Mouse (Mus musculus) T-helper 2 cell (primary cell): ENCODE results near the gene G6pc3.

Source experiments
- in situ Hi-C: fragments of 300-600 bp; cut with MboI, MseI; formaldehyde crosslinking; loops from one replicate; pipeline ENCODE4 v1.15.1; 2025; ENCODE audit warnings: high pct_unique_total_duplicates

The G6pc3 gene

DNA sequence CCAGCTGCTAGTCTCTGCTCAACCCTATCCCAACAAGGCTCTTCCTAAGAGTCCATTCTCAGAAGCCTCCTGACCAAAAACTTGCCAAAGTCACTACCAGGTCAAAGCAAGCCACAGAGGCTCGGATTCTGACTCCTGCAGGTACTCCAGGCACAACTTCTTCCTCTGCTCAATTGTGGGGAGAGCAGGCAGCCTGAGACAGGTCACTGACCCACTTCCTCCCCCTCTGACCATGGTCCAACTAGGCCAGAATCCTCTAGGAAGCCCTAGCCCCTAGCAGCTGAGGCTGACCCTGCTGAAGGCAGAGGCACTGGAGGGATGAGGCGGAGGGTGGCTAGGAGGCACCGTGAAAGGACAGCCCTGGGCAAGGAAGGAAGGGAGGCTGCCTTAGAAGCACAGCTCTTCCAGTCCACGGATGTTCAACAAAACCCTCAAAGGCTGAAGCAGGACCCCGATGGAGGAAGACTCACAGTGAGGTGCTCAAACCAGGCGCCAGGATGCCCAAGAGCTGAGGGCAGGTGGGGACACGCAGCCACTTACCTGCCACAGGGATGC lies 28.5 kb downstream of the G6pc3 start:
- in situ Hi-C loops: loop anchor here (10.0 kb wide), 1 partner anchor 1773 kb away; the partner anchor contains the start of genes Klhl10 and Nt5c3b

- in situ Hi-C loops: loop anchor here (10.0 kb wide), 1 partner anchor 1774 kb away; the partner anchor contains the start of genes Klhl10 and Nt5c3b
Measured at GRCm38 (mm10) chr11:102218783-102219182, 29.4 kb downstream of the G6pc3 start.

DNA sequence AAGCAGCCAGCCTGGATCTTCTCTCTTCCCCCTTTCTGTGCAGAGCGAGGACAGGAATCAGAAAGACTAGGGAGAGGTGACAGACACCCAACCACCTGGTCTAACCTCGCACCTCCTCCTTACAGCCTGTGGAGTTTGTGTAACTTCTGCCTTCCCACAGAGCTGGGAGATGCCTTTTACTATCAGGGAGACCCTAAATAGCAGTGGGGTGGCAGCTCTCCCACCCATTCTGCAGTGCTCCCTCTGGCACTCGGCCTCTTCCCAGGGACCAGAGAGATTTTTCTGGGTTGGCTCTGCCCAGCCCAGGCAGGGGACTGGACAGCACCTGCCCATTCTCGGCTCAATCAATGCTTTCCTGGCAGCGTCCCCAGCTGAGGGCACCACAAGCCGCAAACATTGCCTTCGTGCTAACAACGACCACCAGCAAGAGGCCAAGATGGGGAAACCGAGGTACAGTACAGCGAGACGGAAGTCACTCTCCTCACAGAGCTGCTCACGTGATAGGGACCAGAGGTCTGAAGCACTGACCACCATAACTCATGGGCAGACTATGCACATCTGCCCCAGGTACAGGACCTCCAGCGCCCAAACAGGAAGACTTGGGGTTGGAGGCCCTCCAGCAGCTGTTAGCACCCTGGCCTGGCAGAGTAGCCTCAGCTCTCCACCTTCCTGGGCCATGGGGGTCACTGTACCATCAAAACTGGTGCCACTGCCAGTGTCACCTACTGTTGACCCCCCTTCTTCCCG lies 30.0 kb downstream of the G6pc3 start:
- in situ Hi-C loops: loop anchor here (10.0 kb wide), 1 partner anchor 1775 kb away; the partner anchor contains the start of genes Klhl10 and Nt5c3b

DNA sequence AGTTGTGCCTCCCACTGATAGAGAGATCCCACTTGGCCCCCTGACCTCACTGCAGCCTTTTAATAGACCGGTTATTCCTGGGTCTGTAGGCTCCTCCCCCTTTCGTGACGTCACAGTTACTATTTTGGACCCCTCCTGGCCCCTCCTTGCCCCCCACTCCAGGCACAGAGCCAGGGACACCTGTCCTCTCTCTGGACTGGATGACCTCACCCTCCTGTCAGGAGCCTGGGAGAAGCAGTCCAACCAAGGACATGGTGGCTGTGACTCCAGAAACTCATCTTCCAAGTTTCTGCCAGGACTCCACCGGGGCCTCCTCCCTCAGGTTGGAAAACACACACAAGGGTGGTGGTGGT lies 30.6 kb downstream of the G6pc3 start:
- in situ Hi-C loops: loop anchor here (10.0 kb wide), 1 partner anchor 1775 kb away; the partner anchor contains the start of genes Klhl10 and Nt5c3b

DNA sequence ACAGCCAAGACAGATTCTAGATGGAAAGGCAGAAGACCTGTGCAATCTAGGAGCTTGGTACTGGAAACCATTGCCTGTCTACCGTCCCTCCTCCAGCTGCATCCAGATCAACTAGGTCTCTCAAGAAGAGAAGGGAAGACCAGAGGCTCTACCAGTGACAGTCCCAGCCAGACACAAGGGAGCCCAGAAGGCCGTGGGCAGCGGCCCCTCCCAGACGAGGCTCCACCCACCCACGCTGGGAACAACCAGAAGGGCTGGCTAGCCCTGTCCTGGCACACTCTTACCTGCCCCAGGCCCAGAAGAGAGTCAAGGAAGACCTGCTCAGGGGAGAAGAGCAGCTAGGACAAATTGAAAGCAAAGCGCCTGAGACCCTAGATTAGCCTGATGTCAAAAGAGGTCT lies 31.0 kb downstream of the G6pc3 start:
- in situ Hi-C loops: no loop called here

DNA sequence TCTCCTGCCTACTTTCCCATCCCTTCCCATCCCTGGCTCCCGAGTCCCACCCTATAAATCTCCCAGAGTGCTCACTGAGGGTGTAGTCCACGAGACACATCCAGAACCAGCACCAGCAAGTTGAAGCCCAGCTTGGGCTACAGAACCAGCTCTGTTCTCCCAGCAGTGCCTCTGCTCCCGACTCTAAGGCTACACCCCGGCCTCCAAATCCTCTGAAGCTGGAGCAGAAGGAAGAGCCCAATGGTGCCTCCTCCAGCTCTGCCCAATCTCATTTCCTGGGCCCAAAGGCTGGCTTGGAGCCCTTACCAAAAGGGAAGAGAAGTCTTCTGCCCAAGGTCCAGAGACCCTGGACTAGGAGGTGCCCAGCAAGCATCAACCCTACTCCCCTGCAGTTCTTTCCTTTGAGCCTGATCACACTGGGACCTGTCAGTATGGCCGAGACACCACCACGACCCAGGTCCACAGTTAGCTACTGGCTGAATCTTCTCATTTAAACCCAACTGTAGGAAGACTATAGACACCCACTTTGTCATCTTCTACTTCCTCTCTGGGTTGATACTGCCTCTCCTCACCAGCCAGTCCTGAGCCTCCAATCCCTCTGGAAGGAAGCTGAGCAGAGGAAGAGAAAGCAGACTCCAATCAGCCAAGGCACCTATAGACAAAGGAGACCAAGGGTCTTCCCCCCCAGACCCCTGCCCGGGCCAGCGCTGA lies 32.0 kb downstream of the G6pc3 start:
- in situ Hi-C loops: no loop called here

DNA sequence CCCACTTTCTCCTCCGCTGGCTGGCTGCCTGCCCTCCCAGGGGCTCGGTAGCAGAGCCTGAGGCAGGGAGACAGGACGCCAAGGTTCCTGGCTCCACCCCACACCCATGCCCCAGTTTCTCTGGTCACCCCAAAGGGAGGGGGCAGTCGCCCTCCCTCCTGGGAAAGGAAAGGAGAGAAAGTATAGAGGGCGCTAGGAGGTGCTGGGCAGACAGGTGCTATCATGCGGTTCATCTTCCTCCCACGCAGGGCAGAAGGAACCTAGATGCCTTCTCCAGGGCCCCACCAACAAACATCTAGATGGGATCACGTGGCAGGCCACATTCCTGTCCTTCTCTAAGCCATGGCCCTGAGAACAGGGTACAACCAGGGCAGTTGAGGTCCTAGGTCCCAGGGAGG lies 32.5 kb downstream of the G6pc3 start:
- in situ Hi-C loops: no loop called here

GRCm38 (mm10) chr11:102223166-102223565 lies 33.7 kb downstream of the G6pc3 start:
- in situ Hi-C loops: no loop called here

GRCm38 (mm10) chr11:102224686-102225085 lies 35.3 kb downstream of the G6pc3 start:
- in situ Hi-C loops: no loop called here

- in situ Hi-C loops: no loop called here
Measured at GRCm38 (mm10) chr11:102225221-102225620, 35.8 kb downstream of the G6pc3 start.

GRCm38 (mm10) chr11:102226067-102226978 lies 36.9 kb downstream of the G6pc3 start:
- in situ Hi-C loops: no loop called here

DNA sequence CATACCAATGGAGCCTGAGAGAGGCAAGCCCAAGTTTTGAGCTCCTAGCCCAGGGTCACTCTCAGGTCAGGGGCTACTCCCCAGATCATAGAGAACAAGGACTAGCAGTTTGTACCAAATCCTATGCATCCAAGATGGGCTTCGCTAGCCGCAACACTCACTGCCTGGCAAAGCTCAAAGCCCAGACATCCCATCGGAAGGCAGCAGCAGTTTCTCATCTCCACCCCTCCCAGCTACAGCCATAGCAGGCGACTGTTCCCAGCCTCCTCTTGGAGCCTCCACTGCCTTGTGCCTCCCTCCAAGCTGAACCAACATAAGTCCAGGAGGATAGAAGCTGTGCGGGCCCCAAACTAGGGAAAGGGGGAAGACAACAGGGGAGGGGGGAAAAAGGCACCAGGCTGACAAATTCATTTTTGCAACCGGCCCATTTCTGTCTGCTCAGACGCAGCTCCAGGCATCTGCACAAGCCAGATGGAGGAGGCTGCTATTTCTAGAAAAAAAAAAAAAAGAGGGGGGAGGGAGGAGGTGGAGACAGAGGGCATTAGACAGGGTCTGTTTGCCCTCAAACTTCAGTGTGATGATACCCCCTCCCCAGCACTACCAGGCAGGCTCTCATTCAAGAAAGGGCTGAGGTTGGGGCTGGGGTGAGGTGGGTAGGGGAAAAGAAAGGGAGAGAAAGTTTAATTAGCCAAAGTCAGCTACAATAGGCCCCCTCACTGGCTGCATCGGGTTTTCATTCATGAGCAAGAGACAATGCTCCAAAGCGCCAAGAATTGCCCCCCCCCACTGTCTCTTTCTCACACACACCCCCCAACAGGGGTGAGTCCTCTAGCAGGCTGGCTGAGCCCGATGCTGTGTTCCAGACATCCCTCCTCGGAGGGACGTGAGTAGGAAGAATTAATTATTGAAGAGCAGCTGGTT lies 38.1 kb downstream of the G6pc3 start:
- in situ Hi-C loops: no loop called here

DNA sequence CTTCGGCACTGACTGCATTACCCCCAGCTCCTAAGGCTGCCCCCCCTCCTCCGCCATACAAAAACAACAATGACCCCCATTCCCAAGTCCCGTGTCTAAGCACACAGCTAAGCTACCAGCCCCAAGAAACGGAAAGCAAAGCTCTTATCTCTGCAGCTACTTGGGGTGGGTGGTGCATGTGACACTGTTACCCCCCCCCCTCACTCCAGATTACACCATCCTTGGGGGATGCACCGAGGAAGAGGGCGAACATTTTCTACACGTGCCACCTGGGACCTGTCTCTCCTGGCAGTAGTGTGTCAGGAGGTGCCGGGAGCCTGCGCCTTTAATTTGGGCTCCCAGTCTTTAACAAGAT lies 38.7 kb downstream of the G6pc3 start:
- in situ Hi-C loops: no loop called here

DNA sequence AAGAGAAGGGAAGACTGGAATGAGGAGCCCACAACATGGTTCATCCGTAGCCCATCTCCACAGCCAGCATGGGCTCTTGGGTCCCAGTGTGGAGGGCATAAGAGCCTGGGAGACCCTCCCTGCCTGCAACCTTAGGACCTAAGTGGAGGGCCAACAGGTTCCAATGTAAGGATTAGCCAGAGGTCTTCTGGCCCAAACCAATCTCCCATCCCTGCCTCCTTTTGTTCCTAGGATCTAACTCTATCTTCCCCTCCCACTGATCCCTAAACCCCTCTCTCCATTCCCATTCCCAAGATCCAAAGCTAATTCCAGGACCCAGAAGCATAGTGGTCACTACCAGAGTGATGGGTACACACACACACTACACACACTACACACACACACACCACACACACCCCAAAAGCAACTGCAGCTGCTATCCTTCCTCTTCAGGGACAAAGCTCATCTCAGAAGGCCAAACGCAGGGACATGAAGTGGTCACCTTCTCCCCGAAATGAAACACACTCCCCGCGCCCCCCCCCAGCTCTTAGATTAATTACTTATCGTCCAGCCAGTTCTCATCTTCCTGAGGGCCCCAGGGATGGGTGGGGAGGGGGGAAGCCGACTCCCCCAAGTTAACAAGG lies 39.3 kb downstream of the G6pc3 start:
- in situ Hi-C loops: no loop called here

- in situ Hi-C loops: no loop called here
Measured at GRCm38 (mm10) chr11:102229331-102229953, 40.0 kb downstream of the G6pc3 start.

DNA sequence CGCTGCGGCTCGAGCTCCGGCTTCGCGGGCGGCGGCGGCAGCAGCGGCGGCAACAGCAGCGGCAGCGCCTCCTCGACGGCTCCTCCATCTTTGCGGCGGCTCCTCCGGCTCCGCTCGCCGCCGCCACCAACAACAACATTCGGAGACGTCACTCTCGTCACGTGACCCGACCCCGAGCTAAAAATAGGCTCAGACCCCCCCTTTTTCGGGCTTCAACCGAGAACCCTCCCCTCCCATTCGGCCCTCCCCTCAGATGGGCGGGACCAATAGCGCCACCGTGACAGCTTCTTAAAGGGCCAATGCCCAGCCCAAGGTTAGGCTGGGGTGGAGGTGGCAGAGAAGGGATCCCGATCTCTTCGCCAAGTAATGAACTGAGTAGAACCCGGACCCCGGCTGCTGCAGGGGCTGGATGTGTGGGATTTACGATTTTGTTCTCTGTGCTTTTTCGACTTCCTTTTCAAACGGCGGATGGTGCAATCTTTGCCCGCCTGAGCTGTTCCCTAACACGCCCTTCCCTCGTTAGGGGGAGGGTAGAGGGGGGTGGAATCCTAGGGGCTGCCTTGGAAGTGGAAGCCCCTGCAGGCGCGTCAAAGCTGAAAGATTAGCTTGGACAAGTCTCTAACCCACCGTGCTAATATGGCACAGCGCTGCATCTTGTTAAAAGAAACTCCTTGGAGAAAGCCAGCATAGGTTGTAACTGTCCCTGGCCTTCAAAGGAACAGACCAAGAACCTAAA lies 40.8 kb downstream of the G6pc3 start, which contains the start of gene Hdac5:
Gene Hdac5 (minus strand): TSS at position 161 of the 736 bp plus-strand sequence.
- in situ Hi-C loops: no loop called here

- in situ Hi-C loops: no loop called here
Measured at GRCm38 (mm10) chr11:102236022-102236421, 46.6 kb downstream of the G6pc3 start.

- in situ Hi-C loops: no loop called here
Measured at GRCm38 (mm10) chr11:102240636-102241035, 51.2 kb downstream of the G6pc3 start.

GRCm38 (mm10) chr11:102241246-102241645 lies 51.8 kb downstream of the G6pc3 start:
- in situ Hi-C loops: no loop called here
